Mouse (Mus musculus): ENCODE measurements around the gene Asap2. TPM values are rescaled to one million over a fixed set of nuclear protein-coding genes. Genes with fewer than 3 reads are reported as not detected.
"Not testable (repeated sequence)": the region's sequence is repeated elsewhere in the genome, so short reads cannot be mapped to it uniquely, and the experiment has no call there.

The Asap2 gene
- 6.1 and 7.8 TPM in 2 replicates for polyA plus RNA-seq (2015; fragmentation: Nextera tagmentation; extraction: Ambion mirVana)

- peak within 1 kb of the TSS; percentile 64 for H3K4me2 ChIP-seq
- not testable (repeated sequence) for ATAC-seq (replicated peaks; ENCODE audit: insufficient number of reproducible peaks, insufficient read depth, low FRiP score, low read depth); H3K9me3 ChIP-seq (replicated peaks); H3K27me3 ChIP-seq; H3K36me3 ChIP-seq; H3K4me1 ChIP-seq (replicated peaks)
- H3K9ac ChIP-seq: peak within 1 kb of the TSS; percentile 60
- 1% methylated on average over 22 of the region's 38 CpGs for WGBS
- 0 out of 2 replicates have a peak within 1 kb of the TSS, but pooled peaks have one; percentile 34 for H3K27ac ChIP-seq
- peak within 1 kb of the TSS; percentile 59 for H3K4me3 ChIP-seq
Observed at GRCm38 (mm10) chr12:20990132-20990531, at the start of gene Asap2. Asap2 (plus strand) TSS chr12:20990459.

DNA sequence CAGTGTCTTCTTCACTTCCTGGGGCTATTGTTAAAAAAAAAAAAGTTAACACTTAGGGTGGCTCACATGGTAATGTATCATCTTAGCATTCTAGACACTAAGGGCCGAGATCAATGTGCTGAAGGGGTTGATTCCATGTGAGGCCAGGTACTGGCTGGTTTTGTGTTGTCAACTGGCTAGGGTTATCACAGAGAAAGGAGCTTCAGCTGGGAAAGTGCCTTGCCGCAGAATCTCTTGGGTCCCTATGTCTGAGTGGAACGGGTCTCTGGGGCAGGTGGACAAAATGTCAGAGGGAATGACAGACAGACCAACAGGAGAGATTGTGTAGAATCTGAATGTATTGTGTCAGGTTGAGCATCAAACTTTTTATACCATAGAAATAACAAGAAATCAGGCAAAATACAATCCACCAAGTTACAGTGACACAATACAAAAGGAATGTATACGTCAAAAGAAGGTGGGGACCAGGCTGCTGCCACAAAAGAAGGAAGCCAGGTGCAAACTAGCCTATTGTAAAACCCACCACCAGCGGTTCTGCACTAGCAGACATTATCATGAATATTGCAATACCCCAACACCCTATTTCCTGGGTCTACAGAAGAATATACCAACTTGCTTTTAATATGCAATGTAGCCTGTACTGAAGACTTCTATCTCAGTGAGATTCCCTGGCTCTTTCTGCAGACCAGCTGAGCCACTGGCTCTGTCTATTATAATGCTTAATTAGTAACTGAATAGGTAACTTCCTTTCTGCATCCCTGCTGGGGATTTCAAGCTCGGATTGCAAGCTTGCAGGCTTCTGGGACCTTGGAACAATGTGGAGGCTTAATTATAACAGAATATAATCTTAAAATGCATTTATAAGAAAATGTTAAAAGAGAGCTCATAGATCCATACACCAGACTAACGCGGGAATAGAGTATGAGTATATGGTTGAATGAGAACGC is 42.9 kb upstream of the Asap2 start:
- 64% methylated on average over 9 of the region's 9 CpGs for WGBS
- ATAC-seq (replicated peaks; ENCODE audit: insufficient number of reproducible peaks, insufficient read depth, low FRiP score, low read depth); H3K27me3 ChIP-seq: not testable (repeated sequence)

DNA sequence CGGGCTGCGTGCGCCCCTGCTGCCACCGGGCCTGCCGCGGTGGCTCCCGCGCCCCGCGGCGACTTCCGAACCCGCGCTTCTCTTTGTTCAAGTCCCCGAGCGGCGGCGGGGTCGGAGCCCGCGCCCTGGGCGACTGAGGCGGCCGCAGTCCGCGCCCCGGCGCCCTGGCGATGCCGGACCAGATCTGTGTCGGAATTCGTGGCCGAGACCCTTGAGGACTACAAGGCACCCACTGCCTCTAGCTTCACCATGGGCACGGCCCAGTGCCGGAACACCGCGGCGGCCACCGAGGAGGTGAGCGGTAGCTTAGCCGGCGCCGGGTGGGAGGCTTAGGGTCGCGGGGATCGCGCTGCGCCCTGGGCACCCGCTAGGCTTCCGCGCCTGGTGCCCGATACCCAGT is 320 bp downstream of the Asap2 start:
- Histone ChIP-seq H3K9ac (peak overlapping the region; percentile 60), H3K4me3 (peak overlapping the region; percentile 59), H3K4me2 (peak overlapping the region; percentile 64), H3K27ac (0 out of 2 replicates have a peak overlapping the region, but pooled peaks have one; percentile 34)
- not testable (repeated sequence) for ATAC-seq (replicated peaks; ENCODE audit: insufficient number of reproducible peaks, insufficient read depth, low FRiP score, low read depth); H3K36me3 ChIP-seq; H3K4me1 ChIP-seq (replicated peaks); H3K27me3 ChIP-seq; H3K9me3 ChIP-seq (replicated peaks)
- WGBS: 1% methylated on average over 34 of the region's 52 CpGs

More for the DNA sequence above, 42.9 kb upstream of the Asap2 start:
- not testable (repeated sequence) for H3K9me3 ChIP-seq (replicated peaks); H3K4me2 ChIP-seq; H3K4me1 ChIP-seq (replicated peaks); H3K9ac ChIP-seq; H3K27ac ChIP-seq; H3K36me3 ChIP-seq; H3K4me3 ChIP-seq

DNA sequence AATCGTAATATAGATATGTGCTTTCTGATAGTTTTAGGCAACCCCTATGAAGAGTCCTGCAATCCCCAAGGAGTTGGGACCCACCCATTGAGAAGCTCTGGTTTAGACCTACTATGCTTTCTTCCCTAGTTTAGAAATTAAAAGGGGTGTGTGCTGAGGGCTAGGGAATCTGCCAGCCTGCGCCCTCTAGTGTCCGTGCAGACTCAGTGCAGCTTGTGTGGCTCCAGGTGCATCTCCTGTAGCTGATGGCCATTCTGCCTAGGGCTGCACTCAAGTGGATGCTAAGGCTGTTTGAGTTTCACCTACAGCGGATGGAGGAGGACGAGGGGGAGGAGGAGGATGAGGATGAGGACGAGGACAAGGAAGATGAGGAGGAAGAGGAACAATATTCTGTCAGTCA is 40.6 kb downstream of the Asap2 start:
- not testable (repeated sequence) for H3K9ac ChIP-seq; H3K27ac ChIP-seq; H3K4me2 ChIP-seq; H3K36me3 ChIP-seq; H3K4me1 ChIP-seq (replicated peaks); H3K4me3 ChIP-seq; H3K9me3 ChIP-seq (replicated peaks); H3K27me3 ChIP-seq; ATAC-seq (replicated peaks; ENCODE audit: insufficient number of reproducible peaks, insufficient read depth, low FRiP score, low read depth)
- 46% methylated on average over 6 of the region's 6 CpGs for WGBS

GRCm38 (mm10) chr12:21046716-21047115 is 56.5 kb downstream of the Asap2 start:
- H3K4me1 ChIP-seq (replicated peaks); ATAC-seq (replicated peaks; ENCODE audit: insufficient number of reproducible peaks, insufficient read depth, low FRiP score, low read depth); H3K4me2 ChIP-seq; H3K4me3 ChIP-seq; H3K9ac ChIP-seq; H3K36me3 ChIP-seq; H3K27ac ChIP-seq; H3K9me3 ChIP-seq (replicated peaks); H3K27me3 ChIP-seq: not testable (repeated sequence)
- 90% methylated on average over 9 of the region's 9 CpGs for WGBS

DNA sequence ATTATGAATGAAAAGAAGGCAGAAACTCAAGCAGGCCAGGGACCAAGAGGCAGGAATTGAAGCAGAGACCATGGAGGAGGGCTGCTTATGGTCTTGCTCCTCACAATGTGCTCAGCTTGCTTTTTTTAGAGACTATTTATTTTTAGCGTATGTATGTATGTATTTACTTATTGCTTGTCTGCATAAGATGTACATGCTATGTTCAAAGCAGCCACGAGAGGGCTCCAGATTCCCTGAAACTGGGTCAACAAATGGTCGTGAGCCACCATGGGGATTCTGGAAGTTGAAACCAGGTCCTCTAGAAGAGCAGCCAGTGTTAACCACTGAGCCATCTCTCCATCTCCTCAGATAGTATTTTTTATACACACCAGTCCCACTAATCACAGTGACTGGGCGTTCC is 85.5 kb downstream of the Asap2 start:
- not testable (repeated sequence) for H3K36me3 ChIP-seq; H3K4me1 ChIP-seq (replicated peaks); ATAC-seq (replicated peaks; ENCODE audit: insufficient number of reproducible peaks, insufficient read depth, low FRiP score, low read depth); H3K27ac ChIP-seq; H3K27me3 ChIP-seq; H3K4me2 ChIP-seq; H3K9ac ChIP-seq; H3K4me3 ChIP-seq; H3K9me3 ChIP-seq (replicated peaks)
- WGBS: 27% methylated on average over 4 of the region's 4 CpGs

- 25% methylated on average over 1 of the region's 1 CpGs for WGBS
- H3K4me3 ChIP-seq; H3K36me3 ChIP-seq; H3K27ac ChIP-seq; ATAC-seq (replicated peaks; ENCODE audit: insufficient number of reproducible peaks, insufficient read depth, low FRiP score, low read depth); H3K4me1 ChIP-seq (replicated peaks); H3K27me3 ChIP-seq; H3K9me3 ChIP-seq (replicated peaks); H3K4me2 ChIP-seq; H3K9ac ChIP-seq: not testable (repeated sequence)
Observed at GRCm38 (mm10) chr12:21090168-21090567, 99.9 kb downstream of the Asap2 start.

DNA sequence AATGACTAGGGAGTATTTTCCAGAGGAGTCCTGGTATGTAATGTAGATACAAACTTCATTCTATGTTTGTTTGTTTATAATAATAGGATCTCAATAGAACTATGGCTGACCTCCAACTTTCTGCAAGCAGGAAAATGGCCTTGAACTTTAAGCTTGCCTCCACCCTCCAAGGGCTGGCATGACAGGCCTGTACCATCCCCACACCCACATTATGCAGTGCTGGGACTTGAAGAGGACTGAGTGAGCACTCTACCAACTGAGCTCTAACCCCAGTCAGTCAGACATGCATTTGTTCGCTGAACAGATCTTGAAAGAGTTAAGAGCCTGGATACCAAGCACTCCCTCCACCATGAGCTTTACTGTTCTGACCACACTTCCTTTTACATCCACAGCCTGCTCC is 102.2 kb downstream of the Asap2 start:
- not testable (repeated sequence) for H3K4me3 ChIP-seq; H3K9me3 ChIP-seq (replicated peaks); H3K4me2 ChIP-seq; H3K27me3 ChIP-seq; ATAC-seq (replicated peaks; ENCODE audit: insufficient number of reproducible peaks, insufficient read depth, low FRiP score, low read depth); H3K4me1 ChIP-seq (replicated peaks); H3K27ac ChIP-seq; H3K36me3 ChIP-seq; H3K9ac ChIP-seq
- 81% methylated on average over 1 of the region's 1 CpGs for WGBS

GRCm38 (mm10) chr12:21097806-21098325 is 107.6 kb downstream of the Asap2 start:
- H3K9ac ChIP-seq; H3K4me2 ChIP-seq; H3K27me3 ChIP-seq; H3K9me3 ChIP-seq (replicated peaks); H3K4me1 ChIP-seq (replicated peaks); ATAC-seq (replicated peaks; ENCODE audit: insufficient number of reproducible peaks, insufficient read depth, low FRiP score, low read depth); H3K36me3 ChIP-seq; H3K4me3 ChIP-seq; H3K27ac ChIP-seq: not testable (repeated sequence)
- WGBS: 49% methylated on average over 3 of the region's 3 CpGs

DNA sequence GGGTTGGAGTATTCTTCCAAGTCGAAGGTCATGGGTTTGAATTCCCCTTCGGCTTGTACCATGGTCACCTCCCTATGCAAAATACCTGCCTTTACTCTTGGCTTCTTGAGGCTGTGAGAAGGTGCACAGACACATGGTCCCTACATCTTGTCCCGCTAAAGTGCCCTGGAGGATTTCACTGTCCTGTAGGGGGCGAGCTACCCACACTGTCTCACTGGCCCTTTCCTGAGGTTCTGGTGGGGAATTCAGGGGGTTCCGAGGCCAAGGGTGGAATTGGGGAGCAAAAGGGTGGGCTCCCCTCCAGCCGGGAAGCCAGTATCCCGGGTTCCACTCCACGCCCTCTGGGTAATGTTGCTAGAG is 120.8 kb downstream of the Asap2 start:
- peak overlapping the region; percentile 80 for H3K9ac ChIP-seq
- not testable (repeated sequence) for H3K9me3 ChIP-seq (replicated peaks); H3K36me3 ChIP-seq; H3K27me3 ChIP-seq; H3K4me1 ChIP-seq (replicated peaks)
- ATAC-seq (replicated peaks; ENCODE audit: insufficient number of reproducible peaks, insufficient read depth, low FRiP score, low read depth): peak; percentile 69
- peak overlapping the region; percentile 90 for H3K4me3 ChIP-seq
- 7% methylated on average over 8 of the region's 8 CpGs for WGBS
- H3K4me2 ChIP-seq: peak overlapping the region; percentile 79
- H3K27ac ChIP-seq: peak overlapping the region; percentile 62

GRCm38 (mm10) chr12:21111476-21112452 is 121.5 kb downstream of the Asap2 start:
- Histone ChIP-seq H3K9me3 (replicated peaks) (no peaks in the 10 kb centered on the region), H3K27ac (peak overlapping the region; percentile 75), H3K4me1 (replicated peaks) (peaks cover 6% of the 10 kb centered on the region; the same call in 1 of the 2 replicates), H3K9ac (peak overlapping the region; percentile 80), H3K4me2 (peak overlapping the region; percentile 79), H3K36me3 (no peaks in the 10 kb centered on the region), H3K4me3 (peak overlapping the region; percentile 90), H3K27me3 (no peaks in the 10 kb centered on the region)
- ATAC-seq (replicated peaks; ENCODE audit: insufficient number of reproducible peaks, insufficient read depth, low FRiP score, low read depth): peak; percentile 100
- WGBS: under 1% methylated on average over 116 of the region's 118 CpGs
